Mouse (Mus musculus) stomach, postnatal 0 days (tissue): ENCODE results near the gene Pax3. TPM values are rescaled to one million over a fixed set of nuclear protein-coding genes. Genes with fewer than 3 reads are reported as not detected.

Experiments
- ATAC-seq: fragments of 200-750 bp; cut with Nextera tagmentation; 2 replicates; pipeline ENCODE4 v1.8.0; 2017; ENCODE audit not compliant: low FRiP score, low TSS enrichment
- DNase-seq: peaks from one replicate; pipeline ENCODE4 v3.0.0-alpha.2; 2016; ENCODE audit warnings: low spot score
- H3K27ac ChIP-seq: fragments of 300-500 bp; sonication (generic); replicated peaks from 2 replicates; pipeline ENCODE4 v1.5.1; 2014; ENCODE audit warnings: mild to moderate bottlenecking, control low read depth
- H3K27me3 ChIP-seq: fragments of 300-500 bp; sonication (generic); 2 replicates; pipeline ENCODE4 v1.6.1; 2014; ENCODE audit warnings: low read length; ENCODE audit not compliant: control insufficient read depth, insufficient read depth
- H3K36me3 ChIP-seq: fragments of 300-500 bp; sonication (generic); 2 replicates; pipeline ENCODE4 v1.6.1; 2014; ENCODE audit warnings: low read length, mixed read lengths; ENCODE audit not compliant: control insufficient read depth, insufficient read depth
- H3K4me1 ChIP-seq: fragments of 300-500 bp; sonication (generic); replicated peaks from 2 replicates; pipeline ENCODE4 v1.6.1; 2014; ENCODE audit warnings: antibody characterized with exemption; ENCODE audit not compliant: control insufficient read depth, insufficient read depth
- H3K4me2 ChIP-seq: fragments of 300-500 bp; sonication (generic); replicated peaks from 2 replicates; pipeline ENCODE4 v1.6.1; 2014; ENCODE audit warnings: low read depth, mild to moderate bottlenecking, control low read depth, moderate library complexity
- H3K4me3 ChIP-seq: fragments of 300-500 bp; sonication (generic); 2 replicates; pipeline ENCODE4 v1.5.1; 2014; ENCODE audit warnings: low read depth, low read length, control low read depth
- H3K9ac ChIP-seq: fragments of 300-500 bp; sonication (generic); 2 replicates; pipeline ENCODE4 v1.6.1; 2014; ENCODE audit warnings: mild to moderate bottlenecking, low read length, control low read depth, mixed read lengths
- H3K9me3 ChIP-seq: fragments of 300-500 bp; sonication (generic); 2 replicates; pipeline ENCODE4 v1.6.1; 2016; ENCODE audit warnings: low read length; ENCODE audit not compliant: control insufficient read depth
- CTCF ChIP-seq: IDR thresholded peaks from 2 replicates; pipeline ENCODE4 v1.5.1; 2016; ENCODE audit warnings: antibody characterized with exemption, low read depth, mild to moderate bottlenecking, moderate library complexity
- EP300 ChIP-seq: optimal IDR thresholded peaks from 2 replicates; pipeline ENCODE3; 2016; ENCODE audit warnings: antibody characterized with exemption
- WGBS: fragments of 180-500 bp; shearing (Covaris S2); extraction: QIAGEN DNeasy Blood & Tissue Kit; methylation state at CpG from one replicate; pipeline ENCODE4 v1.1.7; 2014; 5-methylcytosine and 5-hydroxymethylcytosine counted together
- polyA plus RNA-seq: library from polyadenylated mRNA; unstranded; fragments of >200 nt; fragmentation: Nextera tagmentation; extraction: Ambion mirVana; gene quantifications from 2 replicates; pipeline ENCODE4 v1.2.1, GENCODE M21; 2015

Gene Pax3
- polyA plus RNA-seq, 1 experiment from 2014 or later: not detected

- 49% methylated on average over 6 of the region's 6 CpGs for WGBS
- Histone ChIP-seq H3K4me2 (no peak overlapping the region), H3K27me3 (peaks cover 9% of the 10 kb centered on the region; the same call in 1 of the 2 replicates), H3K4me3 (no peak overlapping the region), H3K9ac (no peak overlapping the region), H3K4me1 (no peaks in the 10 kb centered on the region), H3K36me3 (no peaks in the 10 kb centered on the region), H3K27ac (no peak overlapping the region), H3K9me3 (no peaks in the 10 kb centered on the region)
- no peak for ATAC-seq
- no peak for DNase-seq
- TF ChIP-seq EP300 (no peak), CTCF (no peak)
Measured at GRCm38 (mm10) chr1:78172334-78172733, 24.6 kb downstream of the Pax3 start.

- Histone ChIP-seq H3K27ac (no peak overlapping the region), H3K4me3 (no peak overlapping the region), H3K9me3 (no peaks in the 10 kb centered on the region), H3K9ac (no peak overlapping the region), H3K27me3 (peaks cover 9% of the 10 kb centered on the region; the same call in 1 of the 2 replicates), H3K4me1 (no peaks in the 10 kb centered on the region), H3K4me2 (no peak overlapping the region), H3K36me3 (no peaks in the 10 kb centered on the region)
- DNase-seq (no peak), ATAC-seq (no peak)
- no peak for TF ChIP-seq EP300
- no peak for TF ChIP-seq CTCF
- 46% methylated on average over 1 of the region's 1 CpGs for WGBS
Measured at GRCm38 (mm10) chr1:78171671-78172070, 25.3 kb downstream of the Pax3 start.

GRCm38 (mm10) chr1:78170771-78171170 lies 26.2 kb downstream of the Pax3 start:
- no peak for TF ChIP-seq CTCF
- no peak for TF ChIP-seq EP300
- no peak overlapping the region for H3K4me2 ChIP-seq
- H3K27ac ChIP-seq: no peak overlapping the region
- H3K4me1 ChIP-seq: no peaks in the 10 kb centered on the region
- 55% methylated on average over 9 of the region's 9 CpGs for WGBS
- H3K9me3 ChIP-seq: no peaks in the 10 kb centered on the region
- ATAC-seq (no peak), DNase-seq (no peak)
- H3K36me3 ChIP-seq: no peaks in the 10 kb centered on the region
- no peak overlapping the region for H3K4me3 ChIP-seq
- H3K9ac ChIP-seq: no peak overlapping the region
- H3K27me3 ChIP-seq: peaks cover 9% of the 10 kb centered on the region; the same call in 1 of the 2 replicates

GRCm38 (mm10) chr1:78168796-78169195 lies 28.1 kb downstream of the Pax3 start:
- WGBS: 53% methylated on average over 3 of the region's 3 CpGs
- Histone ChIP-seq H3K9ac (no peak overlapping the region), H3K9me3 (no peaks in the 10 kb centered on the region), H3K27me3 (peaks cover 9% of the 10 kb centered on the region; the same call in 1 of the 2 replicates), H3K36me3 (no peaks in the 10 kb centered on the region), H3K4me3 (no peak overlapping the region), H3K4me2 (no peak overlapping the region), H3K27ac (no peak overlapping the region), H3K4me1 (no peaks in the 10 kb centered on the region)
- TF ChIP-seq CTCF (no peak), EP300 (no peak)
- no peak for DNase-seq
- no peak for ATAC-seq

GRCm38 (mm10) chr1:78167577-78168286 lies 29.2 kb downstream of the Pax3 start:
- Histone ChIP-seq H3K4me2 (no peak overlapping the region), H3K9me3 (no peaks in the 10 kb centered on the region), H3K4me3 (no peak overlapping the region), H3K9ac (no peak overlapping the region), H3K27ac (no peak overlapping the region), H3K4me1 (no peaks in the 10 kb centered on the region), H3K27me3 (peaks cover 9% of the 10 kb centered on the region; the same call in 1 of the 2 replicates), H3K36me3 (no peaks in the 10 kb centered on the region)
- TF ChIP-seq CTCF (no peak), EP300 (no peak)
- 57% methylated on average over 18 of the region's 18 CpGs for WGBS
- ATAC-seq: no peak
- no peak for DNase-seq

- no peaks in the 10 kb centered on the region for H3K9me3 ChIP-seq
- no peak overlapping the region for H3K4me3 ChIP-seq
- ATAC-seq (no peak), DNase-seq (no peak)
- 79% methylated on average over 5 of the region's 5 CpGs for WGBS
- no peaks in the 10 kb centered on the region for H3K36me3 ChIP-seq
- no peaks in the 10 kb centered on the region for H3K4me1 ChIP-seq
- H3K27ac ChIP-seq: no peak overlapping the region
- no peaks in the 10 kb centered on the region for H3K27me3 ChIP-seq
- H3K9ac ChIP-seq: no peak overlapping the region
- H3K4me2 ChIP-seq: no peak overlapping the region
- TF ChIP-seq CTCF (no peak), EP300 (no peak)
Measured at GRCm38 (mm10) chr1:78161745-78162144, 35.2 kb downstream of the Pax3 start.
